Mouse (Mus musculus) thymus, adult 18-20 months (tissue): ENCODE measurements around the gene Cdr2l.
"Not testable (repeated sequence)": the region's sequence is repeated elsewhere in the genome, so short reads cannot be mapped to it uniquely, and the experiment has no call there.

Experiments
- DNase-seq, 2 experiments: peaks; one replicate each; pipeline ENCODE4 v3.0.0; 2022; ENCODE audit warnings: mixed read lengths in 2 of 2

The Cdr2l gene

GRCm38 (mm10) chr11:115372015-115372414, 9.7 kb upstream of the Cdr2l start:
- no peak for DNase-seq

GRCm38 (mm10) chr11:115372737-115373136, 9.0 kb upstream of the Cdr2l start:
- no peak for DNase-seq

- no peak for DNase-seq
Observed at GRCm38 (mm10) chr11:115373805-115374694, 7.7 kb upstream of the Cdr2l start.

- DNase-seq = no peak
Observed at GRCm38 (mm10) chr11:115374695-115375425, 6.9 kb upstream of the Cdr2l start.

GRCm38 (mm10) chr11:115376722-115377121, 5.0 kb upstream of the Cdr2l start:
- DNase-seq = no peak

- DNase-seq = no peak
Observed at GRCm38 (mm10) chr11:115377254-115377653, 4.5 kb upstream of the Cdr2l start.

- no peak for DNase-seq
Observed at GRCm38 (mm10) chr11:115377854-115378253, 3.9 kb upstream of the Cdr2l start.

GRCm38 (mm10) chr11:115381276-115381675, 440 bp upstream of the Cdr2l start:
- DNase-seq = no peak

GRCm38 (mm10) chr11:115382891-115383290, 1.2 kb downstream of the Cdr2l start:
- DNase-seq = no peak

GRCm38 (mm10) chr11:115383701-115384474, 2.2 kb downstream of the Cdr2l start:
- no peak for DNase-seq

GRCm38 (mm10) chr11:115384587-115384986, 2.9 kb downstream of the Cdr2l start:
- no peak for DNase-seq

GRCm38 (mm10) chr11:115386859-115387258, 5.1 kb downstream of the Cdr2l start:
- DNase-seq = not testable (repeated sequence)

- DNase-seq = no peak
Observed at GRCm38 (mm10) chr11:115391358-115391757, 9.6 kb downstream of the Cdr2l start.

GRCm38 (mm10) chr11:115393721-115394325, 12.1 kb downstream of the Cdr2l start:
- DNase-seq = no peak

GRCm38 (mm10) chr11:115398085-115398484, 16.4 kb downstream of the Cdr2l start:
- no peak for DNase-seq

GRCm38 (mm10) chr11:115400126-115400525, 18.4 kb downstream of the Cdr2l start:
- DNase-seq = no peak

GRCm38 (mm10) chr11:115400630-115401391, 19.1 kb downstream of the Cdr2l start:
- DNase-seq = no peak

GRCm38 (mm10) chr11:115403338-115404124, 21.8 kb downstream of the Cdr2l start, which contains the start of gene Mrpl58:
Gene Mrpl58 (plus strand): TSS chr11:115403752.
- DNase-seq = peak; percentile 69 to 80

- DNase-seq = peak in 1 of 2 experiments; percentile 45
Observed at GRCm38 (mm10) chr11:115405723-115406122, 24.0 kb downstream of the Cdr2l start.

- DNase-seq = peak; percentile 71 to 85
Observed at GRCm38 (mm10) chr11:115406858-115407401, 25.2 kb downstream of the Cdr2l start.
